Mouse (Mus musculus) C2C12 (cell line): ENCODE data around the gene Atf1. TPM values are rescaled to one million over a fixed set of nuclear protein-coding genes. Genes with fewer than 3 reads are reported as not detected.

Source experiments
- polyA plus RNA-seq: library from polyadenylated mRNA; unstranded; fragments of >200 nt; fragmentation: generic; extraction: Trizol; gene quantifications from one replicate; pipeline ENCODE4 v1.2.1, GENCODE M21; 2012; ENCODE audit warnings: missing spikeins

The Atf1 gene
- polyA plus RNA-seq, 1 experiment: 29.6 TPM

Other genes with a start within 250 kb of the Atf1 start
- 7.4 TPM for gene Dip2b, start 189.2 kb upstream of the Atf1 start, polyA plus RNA-seq
- not detected for gene Tmprss12, start 53.0 kb downstream of the Atf1 start, polyA plus RNA-seq
- gene Mettl7a1, start 76.3 kb downstream of the Atf1 start, polyA plus RNA-seq: 4.5 TPM
- not detected for gene Mettl7a3, start 107.1 kb downstream of the Atf1 start, polyA plus RNA-seq
- gene Methig1, start 125.3 kb downstream of the Atf1 start, polyA plus RNA-seq: not detected
- not detected for gene Mettl7a2, start 125.4 kb downstream of the Atf1 start, polyA plus RNA-seq
- not detected for gene Higd1c, start 136.7 kb downstream of the Atf1 start, polyA plus RNA-seq
- gene Gm5475, start 194.3 kb downstream of the Atf1 start, polyA plus RNA-seq: 0.02 TPM
- 34.3 TPM for gene Slc11a2, start 197.3 kb downstream of the Atf1 start, polyA plus RNA-seq
- 34.0 TPM for gene Letmd1, start 241.2 kb downstream of the Atf1 start, polyA plus RNA-seq